Mouse (Mus musculus) kidney, embryonic 15.5 days (tissue): ENCODE results near the gene Cdh8. TPM values are rescaled to one million over a fixed set of nuclear protein-coding genes. Genes with fewer than 3 reads are reported as not detected.

Experiments used
- ATAC-seq: fragments of 200-750 bp; cut with Nextera tagmentation; replicated peaks from 2 replicates; pipeline ENCODE4 v1.8.0; 2017; ENCODE audit warnings: moderate TSS enrichment; ENCODE audit not compliant: low FRiP score
- H3K27ac ChIP-seq: fragments of 300-500 bp; sonication (generic); 2 replicates; pipeline ENCODE4 v1.5.1; 2015; ENCODE audit warnings: mild to moderate bottlenecking, inconsistent platforms
- H3K27me3 ChIP-seq: fragments of 300-500 bp; sonication (generic); 2 replicates; pipeline ENCODE4 v1.6.1; 2015; ENCODE audit warnings: inconsistent platforms
- H3K36me3 ChIP-seq: fragments of 300-500 bp; sonication (generic); 2 replicates; pipeline ENCODE4 v1.6.1; 2015; ENCODE audit warnings: inconsistent platforms
- H3K4me1 ChIP-seq: fragments of 300-500 bp; sonication (generic); 2 replicates; pipeline ENCODE4 v1.6.1; 2015; ENCODE audit warnings: inconsistent platforms
- H3K4me2 ChIP-seq: fragments of 300-500 bp; sonication (generic); 2 replicates; pipeline ENCODE4 v1.6.1; 2015; ENCODE audit warnings: moderate library complexity, mild to moderate bottlenecking, inconsistent platforms
- H3K4me3 ChIP-seq: fragments of 300-500 bp; sonication (generic); replicated peaks from 2 replicates; pipeline ENCODE4 v1.5.1; 2015; ENCODE audit warnings: mild to moderate bottlenecking, inconsistent platforms
- H3K9ac ChIP-seq: fragments of 300-500 bp; sonication (generic); 2 replicates; pipeline ENCODE4 v1.6.1; 2015; ENCODE audit warnings: mild to moderate bottlenecking, inconsistent platforms
- H3K9me3 ChIP-seq: fragments of 300-500 bp; sonication (generic); replicated peaks from 2 replicates; pipeline ENCODE4 v1.6.1; 2016; ENCODE audit warnings: inconsistent platforms
- WGBS: fragments of 180-500 bp; shearing (Covaris S2); methylation state at CpG from one replicate; pipeline ENCODE4 v1.1.7; 2015; ENCODE audit warnings: mixed read lengths; 5-methylcytosine and 5-hydroxymethylcytosine counted together
- polyA plus RNA-seq: library from polyadenylated mRNA; unstranded; fragments of >200 nt; fragmentation: Nextera tagmentation; extraction: Ambion mirVana; gene quantifications from 2 replicates; pipeline ENCODE4 v1.2.1, GENCODE M21; 2015

Cdh8 gene
- polyA plus RNA-seq: 0.82 and 1.5 TPM in 2 replicates

- Histone ChIP-seq H3K4me3 (peak within 1 kb of the TSS; percentile 48), H3K9ac (no peak within 1 kb of the TSS), H3K27me3 (peaks cover 86% of the 10 kb centered on the region), H3K4me1 (peaks cover 23% of the 10 kb centered on the region), H3K36me3 (no peaks in the 10 kb centered on the region), H3K9me3 (no peaks in the 10 kb centered on the region), H3K27ac (no peak within 1 kb of the TSS), H3K4me2 (peak within 1 kb of the TSS; percentile 81)
- ATAC-seq: peak; percentile 92
- WGBS: under 1% methylated on average over 58 of the region's 58 CpGs
These were observed at the start of gene Cdh8 for GRCm38 (mm10) chr8:99415966-99416781. TSS of gene Cdh8 (minus strand) at chr8:99416471.

DNA sequence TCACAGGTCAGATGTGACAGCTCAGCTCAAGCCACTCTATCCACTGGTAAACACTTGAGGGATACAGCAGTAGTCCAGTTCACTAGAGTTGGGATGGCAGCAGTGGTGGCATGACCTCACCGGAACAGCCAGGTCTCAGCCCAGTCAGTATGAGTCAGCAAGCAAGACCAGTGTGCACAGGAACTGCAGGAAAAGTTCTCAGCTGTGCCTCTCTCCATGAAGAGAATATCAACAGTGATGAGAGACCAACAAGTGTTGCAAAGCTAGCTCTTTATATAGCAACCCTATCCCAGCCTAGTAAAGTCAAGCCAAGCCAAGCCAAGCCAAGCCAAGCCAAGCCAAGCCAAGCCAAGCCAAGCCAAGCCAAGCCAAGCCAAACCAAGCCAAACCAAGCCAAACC lies 30.2 kb upstream of the Cdh8 start:
- H3K9me3 ChIP-seq: no peaks in the 10 kb centered on the region
- ATAC-seq: no peak

GRCm38 (mm10) chr8:99425901-99426300 lies 9.6 kb upstream of the Cdh8 start:
- WGBS: 74% methylated on average over 4 of the region's 4 CpGs
- no peak for ATAC-seq

More for the DNA sequence above, 30.2 kb upstream of the Cdh8 start:
- no peak overlapping the region for H3K4me3 ChIP-seq
- H3K27me3 ChIP-seq: no peaks in the 10 kb centered on the region
- WGBS: 86% methylated on average over 1 of the region's 1 CpGs
- H3K36me3 ChIP-seq: no peaks in the 10 kb centered on the region
- H3K4me1 ChIP-seq: no peaks in the 10 kb centered on the region
- H3K27ac ChIP-seq: no peak overlapping the region
- no peak overlapping the region for H3K9ac ChIP-seq
- no peak overlapping the region for H3K4me2 ChIP-seq

DNA sequence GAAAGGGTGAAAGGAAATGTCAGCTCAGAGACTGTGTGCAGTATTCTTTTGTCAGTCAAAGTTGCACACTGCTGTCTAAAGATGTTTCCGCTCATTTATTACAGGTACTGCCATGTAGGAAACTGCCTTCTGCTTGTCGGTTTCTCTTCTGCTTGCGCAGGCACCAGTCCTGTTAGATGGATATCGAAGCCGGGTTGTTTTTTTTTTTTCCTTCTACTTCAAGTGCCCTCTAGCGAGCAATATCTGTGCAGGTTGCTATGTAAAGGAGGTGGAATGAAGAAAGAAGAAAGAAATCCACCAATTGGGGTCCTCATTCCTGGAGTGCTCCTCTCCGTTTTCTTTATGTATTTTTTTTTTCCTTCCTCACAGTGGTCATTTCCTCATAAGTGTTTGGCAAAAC lies 5.2 kb upstream of the Cdh8 start:
- WGBS: 32% methylated on average over 7 of the region's 7 CpGs
- no peak overlapping the region for H3K27ac ChIP-seq
- H3K4me3 ChIP-seq: no peak overlapping the region
- ATAC-seq: no peak
- no peak overlapping the region for H3K9ac ChIP-seq
- H3K4me1 ChIP-seq: peaks cover 5% of the 10 kb centered on the region; the same call in 1 of the 2 replicates
- no peak overlapping the region for H3K4me2 ChIP-seq
- H3K9me3 ChIP-seq: no peaks in the 10 kb centered on the region
- no peaks in the 10 kb centered on the region for H3K36me3 ChIP-seq
- H3K27me3 ChIP-seq: peaks cover 44% of the 10 kb centered on the region

More at GRCm38 (mm10) chr8:99425901-99426300, 9.6 kb upstream of the Cdh8 start:
- Histone ChIP-seq H3K9ac (no peak overlapping the region), H3K4me1 (no peaks in the 10 kb centered on the region), H3K4me2 (no peak overlapping the region), H3K4me3 (no peak overlapping the region), H3K27ac (no peak overlapping the region), H3K36me3 (no peaks in the 10 kb centered on the region), H3K27me3 (peaks cover 4% of the 10 kb centered on the region; the same call in 1 of the 2 replicates), H3K9me3 (no peaks in the 10 kb centered on the region)

DNA sequence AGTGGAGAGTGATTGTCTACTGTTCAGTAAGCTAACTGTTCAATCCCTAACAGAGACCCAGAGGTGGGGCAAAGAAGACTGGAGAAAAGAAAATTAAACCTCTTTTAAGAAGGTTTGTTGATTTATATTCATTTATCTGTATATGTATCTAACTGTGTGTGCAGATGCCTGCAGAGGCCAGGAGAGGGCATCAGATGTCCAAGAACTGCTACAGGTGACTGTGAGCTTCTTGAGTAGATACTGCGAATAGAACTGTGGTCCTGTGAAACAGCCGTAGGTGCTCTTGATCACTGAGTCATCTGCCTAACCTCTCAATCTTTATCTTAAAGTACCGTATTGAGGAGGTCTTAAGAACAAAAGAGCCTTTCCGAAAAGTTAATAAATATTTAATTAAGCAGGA lies 3.5 kb upstream of the Cdh8 start:
- H3K27ac ChIP-seq: no peak overlapping the region
- no peak overlapping the region for H3K9ac ChIP-seq
- no peak overlapping the region for H3K4me3 ChIP-seq
- no peaks in the 10 kb centered on the region for H3K36me3 ChIP-seq
- no peak overlapping the region for H3K4me2 ChIP-seq
- H3K9me3 ChIP-seq: no peaks in the 10 kb centered on the region
- H3K27me3 ChIP-seq: peaks cover 62% of the 10 kb centered on the region
- WGBS: 83% methylated on average over 4 of the region's 4 CpGs
- H3K4me1 ChIP-seq: peaks cover 20% of the 10 kb centered on the region
- no peak for ATAC-seq

- Histone ChIP-seq H3K4me1 (peaks cover 23% of the 10 kb centered on the region), H3K27ac (no peak overlapping the region), H3K4me2 (no peak overlapping the region), H3K9me3 (no peaks in the 10 kb centered on the region), H3K4me3 (no peak overlapping the region), H3K9ac (no peak overlapping the region), H3K27me3 (peaks cover 82% of the 10 kb centered on the region), H3K36me3 (no peaks in the 10 kb centered on the region)
- ATAC-seq: no peak
- WGBS: 49% methylated on average over 7 of the region's 7 CpGs
These were observed 1.2 kb upstream of the Cdh8 start for GRCm38 (mm10) chr8:99417456-99417855.

GRCm38 (mm10) chr8:99415076-99415965 lies 950 bp downstream of the Cdh8 start:
- ATAC-seq: no peak
- Histone ChIP-seq H3K27me3 (peaks cover 83% of the 10 kb centered on the region), H3K27ac (no peak overlapping the region), H3K4me2 (peak overlapping the region; percentile 81), H3K4me3 (peak overlapping the region; percentile 48), H3K4me1 (peaks cover 23% of the 10 kb centered on the region), H3K36me3 (no peaks in the 10 kb centered on the region), H3K9me3 (no peaks in the 10 kb centered on the region), H3K9ac (no peak overlapping the region)
- WGBS: 2% methylated on average over 48 of the region's 48 CpGs

- WGBS: 8% methylated on average over 9 of the region's 9 CpGs
- Histone ChIP-seq H3K27me3 (peaks cover 76% of the 10 kb centered on the region), H3K36me3 (no peaks in the 10 kb centered on the region), H3K9ac (no peak overlapping the region), H3K4me1 (peaks cover 23% of the 10 kb centered on the region), H3K9me3 (no peaks in the 10 kb centered on the region), H3K27ac (no peak overlapping the region), H3K4me3 (peak overlapping the region; percentile 10; the same call in 1 of the 2 replicates), H3K4me2 (0 out of 2 replicates have a peak overlapping the region, but pooled peaks have one; percentile 20)
- no peak for ATAC-seq
These were observed 1.8 kb downstream of the Cdh8 start for GRCm38 (mm10) chr8:99414483-99414921.

GRCm38 (mm10) chr8:99413877-99414482 lies 2.3 kb downstream of the Cdh8 start:
- Histone ChIP-seq H3K27me3 (peaks cover 71% of the 10 kb centered on the region), H3K4me2 (no peak overlapping the region)

GRCm38 (mm10) chr8:99393908-99394307 lies 22.4 kb downstream of the Cdh8 start:
- no peaks in the 10 kb centered on the region for H3K9me3 ChIP-seq
- H3K27ac ChIP-seq: no peak overlapping the region
- no peak overlapping the region for H3K4me3 ChIP-seq
- ATAC-seq: no peak
- H3K27me3 ChIP-seq: no peaks in the 10 kb centered on the region
- H3K9ac ChIP-seq: no peak overlapping the region
- no peaks in the 10 kb centered on the region for H3K36me3 ChIP-seq
- WGBS: 83% methylated on average over 4 of the region's 4 CpGs
- H3K4me1 ChIP-seq: no peaks in the 10 kb centered on the region
- H3K4me2 ChIP-seq: no peak overlapping the region

More at GRCm38 (mm10) chr8:99413877-99414482, 2.3 kb downstream of the Cdh8 start:
- no peak for ATAC-seq
- 37% methylated on average over 10 of the region's 10 CpGs for WGBS
- H3K9ac ChIP-seq: no peak overlapping the region
- no peaks in the 10 kb centered on the region for H3K36me3 ChIP-seq
- H3K4me1 ChIP-seq: peaks cover 23% of the 10 kb centered on the region
- H3K4me3 ChIP-seq: 0 out of 2 replicates have a peak overlapping the region, but pooled peaks have one; percentile 10
- no peak overlapping the region for H3K27ac ChIP-seq
- no peaks in the 10 kb centered on the region for H3K9me3 ChIP-seq

GRCm38 (mm10) chr8:99370104-99370503 lies 46.2 kb downstream of the Cdh8 start:
- Histone ChIP-seq H3K27ac (no peak overlapping the region), H3K4me1 (no peaks in the 10 kb centered on the region), H3K4me2 (no peak overlapping the region), H3K27me3 (no peaks in the 10 kb centered on the region), H3K9ac (no peak overlapping the region), H3K9me3 (no peaks in the 10 kb centered on the region), H3K36me3 (no peaks in the 10 kb centered on the region), H3K4me3 (no peak overlapping the region)
- WGBS: 91% methylated on average over 5 of the region's 5 CpGs
- ATAC-seq: no peak
